Mouse (Mus musculus) testis, adult 2 months (tissue): ENCODE measurements at regions not wholly inside any gene's neighbourhood (a gene's known extent, or its start where the extent isn't known, plus 50 kb on each side); places are given as distances from the start of the nearest gene placed in this dataset.

Experiments
- CTCF ChIP-seq: fragments of 200-500 bp; IDR thresholded peaks from 2 replicates; pipeline ENCODE4 v1.5.1; 2012; ENCODE audit warnings: low read depth, mild to moderate bottlenecking, inconsistent platforms, low read length, moderate library complexity; ENCODE audit not compliant: control insufficient read depth, insufficient read depth, insufficient replicate concordance
- POLR2A ChIP-seq: fragments of 200-500 bp; IDR thresholded peaks from 2 replicates; pipeline ENCODE4 v1.6.1; 2012; ENCODE audit warnings: low read depth, mild to moderate bottlenecking, inconsistent platforms, low read length, moderate library complexity; ENCODE audit not compliant: control insufficient read depth

- TF ChIP-seq CTCF, result no peak
- no peak for TF ChIP-seq POLR2A
Observed at GRCm38 (mm10) chr2:30710895-30711294, 92.6 kb downstream of the 1700001O22Rik start.
